Mouse (Mus musculus) intestine, embryonic 16.5 days (tissue): ENCODE data around the gene Slc22a23. TPM values are rescaled to one million over a fixed set of nuclear protein-coding genes. Genes with fewer than 3 reads are reported as not detected.

Experiments
- ATAC-seq: fragments of 200-750 bp; cut with Nextera tagmentation; 2 replicates; pipeline ENCODE4 v1.8.0; 2017; ENCODE audit warnings: moderate TSS enrichment, moderate library complexity
- H3K27ac ChIP-seq: fragments of 300-500 bp; sonication (generic); 2 replicates; pipeline ENCODE4 v1.5.1; 2014; ENCODE audit warnings: mild to moderate bottlenecking, low read length
- H3K27me3 ChIP-seq: fragments of 300-500 bp; sonication (generic); replicated peaks from 2 replicates; pipeline ENCODE4 v1.6.1; 2014; ENCODE audit warnings: low read length, control low read depth, mixed read lengths; ENCODE audit not compliant: control insufficient read depth, insufficient read depth
- H3K36me3 ChIP-seq: fragments of 300-500 bp; sonication (generic); 2 replicates; pipeline ENCODE4 v1.6.1; 2014; ENCODE audit warnings: low read length, control low read depth; ENCODE audit not compliant: control insufficient read depth, insufficient read depth
- H3K4me1 ChIP-seq: fragments of 300-500 bp; sonication (generic); 2 replicates; pipeline ENCODE4 v1.6.1; 2014; ENCODE audit warnings: low read length, control low read depth, mixed read lengths; ENCODE audit not compliant: control insufficient read depth, insufficient read depth
- H3K4me2 ChIP-seq: fragments of 300-500 bp; sonication (generic); 2 replicates; pipeline ENCODE4 v1.6.1; 2014; ENCODE audit warnings: low read depth, low read length, control low read depth
- H3K4me3 ChIP-seq: fragments of 300-500 bp; sonication (generic); 2 replicates; pipeline ENCODE4 v1.5.1; 2014; ENCODE audit warnings: mild to moderate bottlenecking, low read length
- H3K9ac ChIP-seq: fragments of 300-500 bp; sonication (generic); 2 replicates; pipeline ENCODE4 v1.6.1; 2014; ENCODE audit warnings: low read depth, low read length
- H3K9me3 ChIP-seq: fragments of 300-500 bp; sonication (generic); 2 replicates; pipeline ENCODE4 v1.6.1; 2016; ENCODE audit warnings: low read length, control low read depth; ENCODE audit not compliant: control insufficient read depth
- WGBS: fragments of 180-500 bp; shearing (Covaris S2); extraction: QIAGEN DNeasy Blood & Tissue Kit; methylation state at CpG from one replicate; pipeline ENCODE4 v1.1.7; 2014; 5-methylcytosine and 5-hydroxymethylcytosine counted together
- polyA plus RNA-seq: library from polyadenylated mRNA; unstranded; fragments of >200 nt; fragmentation: Nextera tagmentation; extraction: Ambion mirVana; gene quantifications from 2 replicates; pipeline ENCODE4 v1.2.1, GENCODE M21; 2015

Gene Slc22a23
- polyA plus RNA-seq, 1 experiment from 2014 or later: 2.2 TPM

DNA sequence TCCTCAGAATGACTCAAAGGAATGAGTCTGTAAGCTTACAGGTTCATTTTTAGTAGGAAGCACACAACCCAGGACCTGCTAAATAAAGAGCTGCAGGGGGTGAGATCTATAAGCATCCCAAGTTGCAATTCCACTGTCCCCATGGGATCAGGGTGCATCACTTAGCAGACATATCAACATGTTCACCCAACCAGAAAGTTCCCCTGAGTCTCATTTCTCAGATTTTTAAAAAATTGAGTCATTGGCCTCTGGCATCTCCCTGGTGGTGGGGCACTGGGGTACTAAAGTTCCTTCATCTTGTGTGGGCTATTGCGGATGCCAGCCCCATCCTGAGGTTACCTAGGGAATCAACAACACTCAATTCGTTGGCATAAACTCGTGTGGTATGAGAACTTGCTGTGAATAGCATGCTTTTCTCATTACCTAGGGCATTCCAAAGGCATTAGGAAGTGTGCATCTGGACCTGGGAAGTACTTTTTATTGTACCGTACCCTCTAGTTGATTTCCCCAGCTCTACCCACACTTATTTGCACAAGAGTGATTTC is 25.4 kb upstream of the Slc22a23 start:
- ATAC-seq: no peak
- no peaks in the 10 kb centered on the region for H3K36me3 ChIP-seq
- 83% methylated on average over 4 of the region's 4 CpGs for WGBS

DNA sequence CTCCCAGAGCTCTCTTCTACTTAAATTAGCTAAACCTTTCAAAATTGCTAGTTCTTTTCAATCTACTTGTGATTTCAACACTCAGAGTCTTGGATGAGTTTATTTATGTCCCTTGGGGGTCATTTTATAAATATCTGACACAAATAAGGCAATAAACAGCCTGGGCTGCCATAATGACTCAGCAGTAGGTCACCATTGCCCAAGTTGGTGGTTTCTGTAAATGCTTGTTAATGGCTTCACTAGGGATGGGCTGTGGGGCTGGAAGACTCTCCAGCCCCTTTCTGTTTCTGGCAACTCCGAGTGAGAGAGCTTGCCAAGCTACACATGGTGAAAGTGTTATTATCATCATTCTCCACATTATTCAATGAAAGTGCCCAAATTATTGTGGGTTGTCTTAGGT is 20.2 kb upstream of the Slc22a23 start:
- Histone ChIP-seq H3K36me3 (no peaks in the 10 kb centered on the region), H3K9ac (no peak overlapping the region), H3K4me2 (no peak overlapping the region), H3K27ac (no peak overlapping the region), H3K4me1 (no peaks in the 10 kb centered on the region), H3K4me3 (no peak overlapping the region), H3K9me3 (no peaks in the 10 kb centered on the region), H3K27me3 (no peaks in the 10 kb centered on the region)
- no peak for ATAC-seq
- WGBS: 66% methylated on average over 1 of the region's 1 CpGs

More for the DNA sequence above, 25.4 kb upstream of the Slc22a23 start:
- Histone ChIP-seq H3K27ac (no peak overlapping the region), H3K9ac (no peak overlapping the region), H3K9me3 (no peaks in the 10 kb centered on the region), H3K27me3 (no peaks in the 10 kb centered on the region), H3K4me1 (no peaks in the 10 kb centered on the region), H3K4me2 (no peak overlapping the region), H3K4me3 (no peak overlapping the region)

- Histone ChIP-seq H3K36me3 (no peaks in the 10 kb centered on the region), H3K9ac (no peak overlapping the region), H3K4me2 (no peak overlapping the region), H3K4me3 (no peak overlapping the region), H3K9me3 (no peaks in the 10 kb centered on the region), H3K4me1 (no peaks in the 10 kb centered on the region), H3K27ac (no peak overlapping the region), H3K27me3 (no peaks in the 10 kb centered on the region)
- ATAC-seq: no peak
- 96% methylated on average over 5 of the region's 5 CpGs for WGBS
Measured at GRCm38 (mm10) chr13:34355656-34356055, 10.7 kb upstream of the Slc22a23 start.

DNA sequence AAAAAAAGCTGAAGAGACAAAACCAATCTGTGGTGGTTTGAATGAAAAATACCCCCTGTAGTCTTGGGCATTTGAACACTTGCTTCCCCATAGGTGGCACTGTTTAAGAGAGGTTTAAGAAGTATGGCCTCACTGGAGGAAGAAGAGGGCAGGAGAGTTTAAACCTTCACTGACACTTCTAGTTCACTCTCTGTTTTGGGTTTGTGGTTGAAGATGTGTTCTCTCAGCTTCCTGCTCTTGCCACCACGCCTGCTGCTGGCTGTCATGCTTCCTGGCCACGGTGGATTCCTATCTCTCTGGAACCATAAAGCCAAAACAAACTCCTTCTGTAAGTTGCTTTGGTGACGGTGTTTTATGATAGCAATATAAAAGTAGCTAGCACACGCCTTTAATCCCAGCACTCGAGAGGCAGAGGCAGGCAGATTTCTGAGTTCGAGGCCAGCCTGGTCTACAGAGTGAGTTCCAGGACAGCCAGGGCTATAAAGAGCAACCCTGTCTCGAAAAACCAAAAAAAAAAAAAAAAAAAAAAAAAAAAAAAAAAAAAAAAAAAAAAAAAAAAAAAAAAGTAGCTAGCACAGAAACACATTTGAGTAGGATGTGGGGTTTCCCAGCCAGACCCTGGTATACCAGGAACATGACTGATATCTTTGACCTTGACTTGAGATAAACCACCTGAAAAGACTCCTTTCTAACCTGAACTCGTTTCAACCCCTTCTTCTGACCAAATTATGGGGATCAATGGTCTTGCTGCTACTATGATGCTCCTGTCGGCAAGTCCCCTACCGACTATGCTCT is 10.0 kb upstream of the Slc22a23 start:
- Histone ChIP-seq H3K27ac (no peak overlapping the region), H3K4me1 (no peaks in the 10 kb centered on the region), H3K27me3 (no peaks in the 10 kb centered on the region), H3K4me3 (no peak overlapping the region), H3K36me3 (no peaks in the 10 kb centered on the region), H3K4me2 (no peak overlapping the region), H3K9me3 (no peaks in the 10 kb centered on the region), H3K9ac (no peak overlapping the region)
- no peak for ATAC-seq
- 75% methylated on average over 10 of the region's 10 CpGs for WGBS

DNA sequence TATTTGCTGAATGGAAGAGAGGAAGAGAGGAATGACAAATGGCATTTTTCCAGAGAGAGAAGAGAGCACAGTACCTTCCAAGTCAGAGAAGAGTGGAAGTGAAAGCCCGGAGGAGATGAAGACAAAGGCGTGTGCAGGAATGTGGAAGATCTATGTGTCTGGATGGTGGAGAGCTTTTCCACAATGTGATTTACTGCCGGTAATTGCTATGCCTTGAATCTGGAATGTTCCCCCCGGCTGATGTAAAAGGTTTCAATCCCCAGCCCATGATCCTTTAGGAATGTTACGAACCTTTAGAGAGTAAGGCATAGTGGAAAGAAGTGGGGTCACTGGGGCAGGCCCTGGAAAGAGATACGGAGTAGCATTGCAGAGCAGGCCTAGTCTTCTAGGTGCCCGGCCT is 8.3 kb upstream of the Slc22a23 start:
- no peaks in the 10 kb centered on the region for H3K9me3 ChIP-seq
- no peak overlapping the region for H3K27ac ChIP-seq
- H3K27me3 ChIP-seq: no peaks in the 10 kb centered on the region
- WGBS: 63% methylated on average over 7 of the region's 7 CpGs
- H3K4me3 ChIP-seq: no peak overlapping the region
- H3K36me3 ChIP-seq: no peaks in the 10 kb centered on the region
- H3K9ac ChIP-seq: no peak overlapping the region
- no peak overlapping the region for H3K4me2 ChIP-seq
- no peak for ATAC-seq
- H3K4me1 ChIP-seq: peaks cover 3% of the 10 kb centered on the region; the same call in 1 of the 2 replicates

- H3K4me2 ChIP-seq: no peak overlapping the region
- H3K27ac ChIP-seq: no peak overlapping the region
Measured at GRCm38 (mm10) chr13:34351437-34351836, 6.5 kb upstream of the Slc22a23 start.

DNA sequence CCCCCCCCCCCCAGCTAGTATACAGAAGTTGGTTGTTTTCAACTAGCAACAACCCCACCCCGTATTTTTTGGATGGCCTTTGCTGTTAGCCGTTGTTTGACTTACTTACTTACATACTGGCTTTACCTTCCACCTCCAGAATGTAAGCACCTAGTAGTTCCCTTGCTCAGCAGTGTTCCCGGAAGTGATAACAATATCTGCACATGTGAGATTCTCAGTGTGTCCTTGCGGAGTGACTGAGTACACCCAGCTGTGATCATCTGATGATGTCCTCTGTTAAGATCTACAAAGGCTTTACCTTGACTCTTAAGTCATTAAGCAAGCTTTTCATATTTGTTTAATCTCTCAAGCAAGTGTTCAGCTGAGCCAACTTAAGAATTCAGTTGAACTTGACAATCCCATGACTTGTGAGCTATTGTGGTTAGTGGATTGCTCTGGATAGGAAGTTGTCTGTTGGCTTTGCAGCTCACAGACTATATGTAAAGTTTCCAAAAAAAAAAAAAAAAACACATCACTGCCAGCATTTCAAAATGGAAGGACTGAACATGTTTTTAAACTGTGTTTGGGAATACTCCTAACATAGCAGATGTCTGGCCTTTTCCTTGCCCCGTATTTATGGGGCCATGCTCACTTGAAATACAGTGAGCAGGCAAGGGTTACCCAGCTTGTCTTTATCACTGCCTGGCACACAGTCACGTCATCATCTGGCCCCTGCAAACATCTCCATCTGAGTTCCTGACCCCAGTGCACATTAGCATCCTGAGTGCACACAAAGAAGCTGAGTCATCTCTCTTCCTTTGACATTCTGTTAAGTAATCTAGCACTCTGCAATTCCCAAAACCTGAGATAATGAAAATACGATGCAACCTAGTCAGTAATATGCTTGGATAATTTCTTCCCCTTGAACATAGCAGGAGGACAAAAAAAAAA is 3.2 kb upstream of the Slc22a23 start:
- no peak overlapping the region for H3K4me3 ChIP-seq
- no peak overlapping the region for H3K4me2 ChIP-seq
- peaks cover 2% of the 10 kb centered on the region; the same call in 1 of the 2 replicates for H3K27me3 ChIP-seq
- H3K9me3 ChIP-seq: no peaks in the 10 kb centered on the region
- 45% methylated on average over 7 of the region's 7 CpGs for WGBS
- no peak for ATAC-seq
- H3K9ac ChIP-seq: no peak overlapping the region
- H3K4me1 ChIP-seq: peaks cover 23% of the 10 kb centered on the region
- no peaks in the 10 kb centered on the region for H3K36me3 ChIP-seq
- no peak overlapping the region for H3K27ac ChIP-seq

More at GRCm38 (mm10) chr13:34351437-34351836, 6.5 kb upstream of the Slc22a23 start:
- no peak overlapping the region for H3K4me3 ChIP-seq
- no peaks in the 10 kb centered on the region for H3K27me3 ChIP-seq
- no peak overlapping the region for H3K9ac ChIP-seq
- H3K9me3 ChIP-seq: no peaks in the 10 kb centered on the region
- H3K4me1 ChIP-seq: peaks cover 7% of the 10 kb centered on the region
- H3K36me3 ChIP-seq: no peaks in the 10 kb centered on the region
- ATAC-seq: no peak

DNA sequence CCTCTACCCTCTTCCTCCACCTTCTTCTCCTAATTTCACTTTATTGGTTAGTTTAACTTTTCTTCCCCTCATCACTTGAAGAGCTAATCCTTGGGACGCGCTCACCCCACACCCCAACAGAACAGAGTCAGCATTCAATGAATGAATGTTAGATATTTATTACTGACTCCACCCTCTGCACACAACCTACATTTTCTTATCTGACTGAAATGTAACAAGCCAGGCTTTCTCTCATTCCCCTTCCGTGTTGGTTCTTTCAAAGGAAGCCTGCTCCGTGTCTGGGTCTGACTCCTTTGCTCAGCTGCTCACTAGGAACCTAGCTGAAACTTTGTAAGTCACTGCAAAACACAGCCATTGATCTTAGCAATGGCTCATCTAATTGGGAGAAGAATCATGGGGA is 1.8 kb upstream of the Slc22a23 start:
- Histone ChIP-seq H3K27ac (peak overlapping the region; percentile 59), H3K27me3 (peaks cover 2% of the 10 kb centered on the region; the same call in 1 of the 2 replicates), H3K4me1 (peaks cover 27% of the 10 kb centered on the region), H3K36me3 (no peaks in the 10 kb centered on the region), H3K4me2 (no peak overlapping the region), H3K9ac (no peak overlapping the region), H3K4me3 (no peak overlapping the region), H3K9me3 (no peaks in the 10 kb centered on the region)
- ATAC-seq: peak; percentile 12
- 37% methylated on average over 4 of the region's 4 CpGs for WGBS

- Histone ChIP-seq H3K4me3 (no peak overlapping the region), H3K9me3 (no peaks in the 10 kb centered on the region), H3K27ac (no peak overlapping the region), H3K4me2 (no peak overlapping the region), H3K27me3 (peaks cover 2% of the 10 kb centered on the region; the same call in 1 of the 2 replicates), H3K4me1 (peaks cover 27% of the 10 kb centered on the region), H3K9ac (no peak overlapping the region), H3K36me3 (no peaks in the 10 kb centered on the region)
- 47% methylated on average over 7 of the region's 7 CpGs for WGBS
- no peak for ATAC-seq
Measured at GRCm38 (mm10) chr13:34346238-34346637, 1.3 kb upstream of the Slc22a23 start.
